Mouse (Mus musculus) cerebellum, adult 9-10 months (tissue): ENCODE data around the gene A730015C16Rik.

Source experiments
- DNase-seq: peaks from one replicate; pipeline ENCODE4 v3.0.0; 2022

The A730015C16Rik gene

DNA sequence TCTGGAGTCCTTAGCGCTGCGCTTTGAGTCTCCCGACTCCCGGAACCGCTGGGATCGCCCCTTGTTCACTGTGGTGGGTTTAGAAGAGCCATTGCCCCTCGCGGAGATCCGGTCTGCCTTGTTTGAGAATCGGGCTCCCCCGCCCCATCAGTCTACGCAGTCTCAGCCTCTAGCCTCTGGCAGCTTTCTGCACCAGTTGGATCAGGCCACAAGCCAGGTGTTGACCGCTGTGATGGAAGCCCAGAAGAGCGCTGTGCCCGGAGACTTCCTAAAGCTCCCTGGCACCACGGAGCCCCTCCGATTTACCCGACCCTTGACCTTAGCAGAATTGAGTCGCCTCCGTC is at the start of gene A730015C16Rik:
Gene A730015C16Rik (minus strand): TSS at position 115 of the 344 bp plus-strand sequence.
- DNase-seq = peak; percentile 30

DNA sequence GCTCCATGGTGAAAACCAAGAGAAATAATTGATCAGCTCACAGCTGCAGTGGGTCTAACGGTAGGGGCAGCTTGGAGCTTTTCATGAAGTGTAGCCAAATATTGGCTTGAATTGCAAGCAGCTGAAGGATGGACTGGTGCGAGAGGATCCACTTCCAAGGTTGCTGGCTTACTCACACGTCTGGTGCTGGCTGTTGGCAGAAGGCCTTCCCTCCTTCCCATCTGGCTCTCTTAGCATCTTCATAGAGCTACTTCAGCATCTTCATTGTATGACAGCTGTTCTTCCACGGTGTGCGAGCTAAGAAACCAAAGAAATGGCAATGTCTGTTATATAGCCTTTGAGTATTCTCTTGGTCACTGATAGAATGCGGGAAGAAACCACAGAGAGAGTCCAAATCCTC is 42.5 kb upstream of the A730015C16Rik start:
- DNase-seq = no peak

- DNase-seq = no peak
These were observed 39.0 kb upstream of the A730015C16Rik start for GRCm38 (mm10) chr4:108887456-108887855.

DNA sequence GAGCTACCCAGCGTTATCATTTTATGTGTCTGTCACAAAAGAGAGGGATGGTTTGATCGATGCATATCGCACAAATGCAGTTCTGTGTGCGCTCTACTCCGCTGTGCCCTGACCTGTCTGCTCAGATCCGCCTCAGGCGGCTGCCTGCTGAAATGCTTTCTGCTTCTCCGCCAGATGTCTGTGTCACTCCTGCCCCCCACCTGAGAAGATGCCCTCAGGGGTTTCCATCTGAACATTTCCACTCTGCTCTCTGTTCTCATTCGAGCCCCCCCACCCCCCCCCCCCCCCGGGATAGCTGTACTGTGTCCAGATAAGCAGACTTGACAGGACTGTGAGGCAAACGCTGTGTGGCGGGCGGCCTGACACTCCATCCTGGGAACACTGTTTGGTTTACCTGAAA is 35.4 kb upstream of the A730015C16Rik start:
- DNase-seq = no peak

DNA sequence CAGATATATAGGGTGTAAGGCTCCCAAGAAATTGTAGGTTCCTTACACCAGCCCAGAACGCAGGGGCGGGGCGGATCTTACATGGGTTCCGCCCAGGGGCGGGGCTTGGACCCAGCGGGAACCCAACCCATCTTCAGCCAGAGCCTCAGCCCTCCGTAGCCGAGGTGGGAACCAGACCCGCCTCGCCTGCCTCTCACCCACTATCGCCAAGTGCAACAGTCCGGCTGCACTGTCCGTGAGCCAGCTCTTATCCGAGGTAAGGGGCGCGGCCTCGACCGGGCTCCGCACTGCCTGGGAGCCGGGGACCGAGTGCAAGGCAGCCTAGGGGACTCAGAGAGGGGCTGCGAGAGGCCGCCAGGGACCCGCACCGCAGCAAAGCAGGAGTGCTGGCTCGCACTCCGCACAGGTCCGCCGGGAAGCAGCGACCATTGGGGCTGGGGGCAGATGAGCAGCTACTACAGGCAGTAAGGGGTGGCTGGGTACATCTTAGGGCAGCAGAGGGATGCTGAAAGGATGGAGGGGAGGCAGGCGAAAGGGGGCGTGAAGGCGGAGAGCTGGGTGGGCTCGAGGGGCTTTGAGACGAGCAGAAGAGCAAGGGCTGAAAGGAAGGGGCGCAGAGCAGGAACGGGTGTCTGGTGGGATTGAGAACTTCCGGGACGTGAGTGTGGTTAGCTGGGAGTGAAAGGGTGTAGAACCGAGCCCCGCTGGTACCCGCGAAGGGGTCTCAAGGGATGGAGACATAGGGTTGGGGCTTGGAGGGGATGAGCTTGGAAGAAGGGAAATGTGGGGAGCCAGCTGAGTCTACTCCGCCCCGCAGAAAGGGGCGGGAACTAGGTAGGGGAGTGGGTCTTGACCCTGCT is 30.8 kb upstream of the A730015C16Rik start, which contains the start of gene Rab3b:
Gene Rab3b (plus strand): TSS at position 101 of the 860 bp plus-strand sequence.
- peak; percentile 15 for DNase-seq

GRCm38 (mm10) chr4:108877901-108878300 is 29.5 kb upstream of the A730015C16Rik start:
- DNase-seq = no peak

DNA sequence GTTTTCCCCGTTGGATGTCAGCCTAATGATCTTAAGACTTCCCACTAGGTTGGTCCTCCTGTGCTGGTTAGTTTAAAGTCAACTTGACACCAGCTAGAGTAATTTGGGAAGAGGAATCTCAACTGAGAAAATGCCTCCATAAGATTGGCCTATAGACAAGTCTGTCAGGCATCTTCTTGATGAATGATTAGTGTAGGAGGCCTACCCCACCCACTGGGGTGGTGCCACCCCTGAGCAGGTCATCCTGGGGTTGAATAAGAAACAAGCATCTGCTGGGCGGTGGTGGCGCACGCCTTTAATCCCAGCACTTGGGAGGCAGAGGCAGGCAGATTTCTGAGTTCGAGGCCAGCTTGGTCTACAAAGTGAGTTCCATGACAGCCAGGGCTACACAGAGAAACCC is 25.3 kb upstream of the A730015C16Rik start:
- DNase-seq = no peak

DNA sequence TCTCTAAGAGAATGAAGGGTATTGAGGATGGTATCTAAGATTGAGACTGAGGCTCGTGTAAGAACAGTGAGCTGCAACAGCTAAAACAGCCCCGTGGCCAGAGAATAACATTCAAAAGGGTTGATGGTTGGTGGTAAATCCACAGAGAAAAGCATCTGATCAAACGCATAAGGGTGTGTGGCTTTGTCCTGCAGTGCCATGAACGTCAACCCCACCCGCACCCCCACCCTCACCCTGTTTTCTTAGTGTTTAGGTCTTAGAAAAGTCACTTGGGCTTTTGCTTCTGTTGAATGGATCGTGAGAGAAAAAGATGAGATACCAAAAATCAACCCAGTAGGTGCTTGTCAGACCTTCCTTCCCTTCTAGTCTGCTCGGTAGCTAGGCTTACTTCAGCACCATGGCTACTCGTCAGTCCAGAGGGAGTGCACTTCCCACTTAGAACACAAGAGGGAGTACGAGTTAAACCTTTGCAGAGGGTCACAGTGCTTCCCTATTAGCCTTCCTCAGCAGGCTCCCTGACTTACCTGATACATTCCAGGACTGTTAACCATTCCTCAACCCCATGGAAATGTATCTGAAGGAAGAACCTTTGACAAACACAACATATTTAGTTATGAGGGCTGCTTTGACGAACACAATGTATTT is 21.4 kb upstream of the A730015C16Rik start:
- peak; percentile 94 for DNase-seq

GRCm38 (mm10) chr4:108866806-108867205 is 18.4 kb upstream of the A730015C16Rik start:
- no peak for DNase-seq

- DNase-seq = peak; percentile 82
These were observed 509 bp downstream of the A730015C16Rik start, which contains the start of gene Kti12 for GRCm38 (mm10) chr4:108847715-108848504. Gene Kti12, plus strand, starts transcription at chr4:108847785.

DNA sequence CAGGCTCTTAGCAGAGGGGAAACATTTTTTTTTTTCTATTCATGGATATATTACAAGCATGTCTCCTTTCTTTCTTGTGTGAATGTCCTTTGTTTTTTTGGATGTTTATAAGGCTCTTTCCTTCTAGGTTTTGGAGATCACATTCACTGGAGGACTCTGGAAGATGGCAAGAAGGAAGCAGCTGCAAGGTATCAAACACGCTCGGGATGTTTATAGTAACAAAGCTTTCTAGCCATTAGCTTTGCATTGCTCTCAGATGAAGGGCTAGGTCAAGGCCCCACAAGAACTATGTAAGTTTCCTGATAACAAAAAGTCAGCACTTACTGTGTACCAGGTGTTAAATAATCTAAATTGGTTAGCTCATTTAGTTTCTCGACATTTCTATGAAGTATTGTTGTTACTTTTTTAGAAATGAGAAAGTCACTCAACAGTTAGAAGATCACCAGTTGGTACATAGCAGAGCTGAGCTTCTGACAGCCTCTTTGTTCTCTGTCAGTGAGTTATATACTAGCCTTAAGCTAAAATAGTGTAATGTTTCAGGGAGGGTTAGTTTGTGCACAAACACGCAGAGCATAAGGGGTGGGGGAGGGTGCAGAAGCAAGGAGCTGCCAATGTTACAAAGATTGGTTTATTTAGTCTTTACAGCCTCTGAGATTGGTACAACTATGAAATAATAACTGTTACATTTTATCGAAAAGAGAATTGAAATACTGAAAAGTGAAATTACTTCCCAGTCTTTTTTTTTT is 2.4 kb downstream of the A730015C16Rik start:
- no peak for DNase-seq

- no peak for DNase-seq
These were observed 5.1 kb downstream of the A730015C16Rik start for GRCm38 (mm10) chr4:108843336-108843735.

DNA sequence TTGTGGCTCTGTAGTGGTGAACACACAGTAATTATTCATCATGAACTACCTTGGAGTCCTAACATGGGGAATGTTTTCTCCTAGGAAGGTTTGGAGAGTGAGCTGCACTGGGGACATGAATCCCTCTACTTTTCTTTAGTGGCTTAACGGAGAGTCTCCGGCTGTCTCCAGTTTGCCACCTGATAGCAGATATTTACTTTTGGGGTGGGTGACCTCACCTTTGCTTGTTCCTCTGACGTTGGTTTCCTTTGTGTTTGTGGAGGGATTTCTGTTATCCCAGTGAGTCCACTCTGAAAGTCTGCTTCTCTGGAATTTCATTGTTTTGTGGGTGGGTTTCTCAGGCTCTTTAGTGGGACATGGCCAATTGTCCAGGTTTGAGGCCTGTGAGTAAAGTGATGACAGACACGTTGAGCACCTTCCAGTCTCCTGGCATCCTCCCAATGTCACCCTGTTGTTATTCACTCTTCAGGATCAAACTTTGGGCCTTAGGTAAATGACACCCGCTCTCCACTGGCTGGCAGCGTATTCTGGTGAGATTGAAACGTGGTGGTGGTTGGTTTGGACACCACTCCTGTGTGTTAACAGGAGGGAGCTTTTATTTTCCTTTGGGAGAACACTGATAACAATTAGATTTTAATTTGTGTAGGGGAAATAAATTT is 6.4 kb downstream of the A730015C16Rik start:
- no peak for DNase-seq

GRCm38 (mm10) chr4:108838031-108838430 is 10.4 kb downstream of the A730015C16Rik start:
- peak; percentile 78 for DNase-seq

- no peak for DNase-seq
These were observed 12.9 kb downstream of the A730015C16Rik start for GRCm38 (mm10) chr4:108835496-108835895.

DNA sequence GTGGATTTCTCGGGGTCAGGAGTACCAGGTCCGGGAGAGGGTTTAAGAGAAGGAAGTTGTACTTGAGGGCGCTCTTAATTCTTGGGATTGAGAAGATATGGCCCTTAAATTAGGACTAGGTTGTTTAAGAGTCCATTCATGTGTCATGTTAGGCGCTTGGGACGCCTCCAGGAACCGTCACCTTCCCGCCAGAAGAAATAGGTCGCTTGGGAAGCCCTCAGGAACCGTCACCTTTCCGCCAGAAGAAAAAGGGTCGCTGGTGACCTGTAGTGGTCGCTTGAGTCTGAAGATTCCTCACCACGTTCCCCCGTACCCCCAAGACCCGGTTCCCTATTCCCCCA is 13.5 kb downstream of the A730015C16Rik start:
- no peak for DNase-seq

DNA sequence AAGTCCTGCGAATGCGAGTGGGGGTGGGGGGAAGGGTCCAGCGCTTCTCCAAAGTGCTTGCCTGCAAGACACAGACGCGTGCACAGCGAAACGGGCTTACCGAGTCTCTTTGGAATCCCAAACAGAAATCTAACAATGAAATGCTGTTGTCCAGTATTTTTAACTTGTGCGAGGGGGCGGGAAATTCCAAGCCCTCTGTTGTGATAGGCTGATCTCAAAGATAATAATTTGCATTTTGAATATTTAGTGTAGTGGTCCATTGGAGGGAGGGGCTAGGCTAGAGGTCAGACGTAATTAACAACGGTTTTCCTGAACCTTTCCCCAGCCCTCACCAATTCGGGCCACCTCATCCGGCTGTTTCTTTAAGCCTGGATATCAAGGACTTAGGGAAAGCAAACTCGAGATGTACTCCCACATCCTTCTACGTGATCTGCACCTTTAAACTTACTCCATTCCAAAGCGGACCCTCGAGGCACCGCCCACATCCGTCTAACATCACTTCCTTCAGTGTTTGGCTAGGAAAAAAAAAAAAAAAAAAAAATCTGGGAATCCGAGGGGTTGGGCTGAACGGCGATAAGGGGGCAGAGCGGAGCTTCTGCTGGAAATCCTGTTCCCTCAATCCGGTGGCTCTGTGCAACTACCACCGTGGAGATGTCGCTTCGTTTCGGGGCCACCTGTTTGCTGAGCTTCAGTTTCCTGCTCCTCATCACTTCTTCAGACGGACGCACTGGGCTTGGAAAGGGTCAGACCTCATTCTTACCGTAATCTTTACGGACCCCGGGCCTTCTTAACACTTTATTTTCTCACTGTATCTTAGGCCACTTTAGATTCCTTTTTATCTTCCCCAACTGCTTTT is 14.1 kb downstream of the A730015C16Rik start, which contains the start of gene Txndc12:
Gene Txndc12 (plus strand): TSS at position 487 of the 856 bp plus-strand sequence.
- peak; percentile 90 for DNase-seq

DNA sequence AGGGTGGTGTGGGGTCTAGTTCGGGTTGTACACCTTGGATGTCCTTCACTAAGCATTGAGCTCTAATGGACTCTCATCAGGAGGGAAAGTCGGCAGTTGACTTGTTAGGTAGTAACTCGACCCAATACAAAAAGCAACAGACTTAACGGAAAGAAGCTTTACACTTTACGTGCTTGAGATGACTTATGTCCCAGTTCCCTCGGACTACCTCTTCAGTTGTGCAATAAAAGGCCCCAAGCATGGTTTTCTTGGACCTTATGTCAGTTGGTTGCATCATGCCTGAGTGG is 14.6 kb downstream of the A730015C16Rik start:
- DNase-seq = no peak

- peak; percentile 89 for DNase-seq
These were observed 15.2 kb downstream of the A730015C16Rik start, which contains the start of gene Btf3l4 for GRCm38 (mm10) chr4:108832916-108833827. Gene Btf3l4, minus strand, starts transcription at chr4:108833614.

DNA sequence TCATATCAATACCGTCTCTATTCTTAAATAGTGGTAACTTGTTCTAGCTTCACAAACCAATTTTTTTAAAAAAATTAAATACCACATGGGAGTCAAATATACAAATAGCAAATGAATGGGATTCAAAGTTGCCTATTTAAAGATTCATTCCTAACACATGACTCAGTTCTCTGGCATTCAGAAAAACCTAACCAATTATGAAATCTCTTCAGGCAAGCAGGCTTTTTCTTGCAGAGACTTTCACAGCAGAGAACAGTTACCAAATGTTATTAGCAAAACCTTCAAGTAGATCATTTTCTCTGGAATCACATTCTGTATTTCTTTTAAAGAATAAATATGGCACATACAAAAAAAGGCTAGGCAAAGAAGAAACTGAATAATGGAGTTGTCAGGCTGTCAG is 17.7 kb downstream of the A730015C16Rik start:
- DNase-seq = no peak
